Mouse (Mus musculus) MEL-GATA-1-ER (cell line): ENCODE measurements around the gene Aldh3b2.
A peak's percentile ranks its signal among the peaks of the same experiment; 100 is the strongest.

ENCODE experiments used
- DNase-seq: peaks from one replicate; pipeline ENCODE4 v3.0.0-alpha.2; 2012; ENCODE audit warnings: low read depth; ENCODE audit errors: extremely low read depth

The Aldh3b2 gene

DNA sequence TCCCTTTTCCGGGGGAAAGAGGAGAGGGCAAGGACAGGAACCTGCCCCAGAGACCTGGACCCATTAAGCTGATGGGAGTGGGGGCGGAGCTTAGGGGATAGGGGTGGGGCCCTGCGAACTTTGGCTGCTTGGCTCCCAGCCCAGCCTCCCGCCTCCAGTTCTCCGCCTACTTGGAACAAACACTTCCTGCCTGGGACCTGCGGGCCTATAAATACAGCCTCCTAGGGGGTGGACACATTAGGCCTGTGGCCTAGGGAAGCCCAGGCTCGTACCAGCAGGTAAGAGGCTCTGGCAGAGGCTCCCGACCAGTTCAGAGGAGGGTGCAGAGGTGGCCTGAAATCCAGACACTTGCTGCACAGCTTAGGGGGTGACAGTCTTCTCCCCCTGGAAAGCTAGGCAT, 14.2 kb downstream of the Aldh3b2 start, which contains the start of gene Acy3:
Gene Acy3 (plus strand): TSS at position 237 of the 400 bp plus-strand sequence.
- DNase-seq, result peak; percentile 53

GRCm38 (mm10) chr19:3988066-3988465, 15.9 kb downstream of the Aldh3b2 start:
- no peak for DNase-seq

- DNase-seq, result no peak
Observed at GRCm38 (mm10) chr19:3988750-3989149, 16.6 kb downstream of the Aldh3b2 start.

- DNase-seq, result no peak
Observed at GRCm38 (mm10) chr19:3990804-3991203, 18.7 kb downstream of the Aldh3b2 start.

DNA sequence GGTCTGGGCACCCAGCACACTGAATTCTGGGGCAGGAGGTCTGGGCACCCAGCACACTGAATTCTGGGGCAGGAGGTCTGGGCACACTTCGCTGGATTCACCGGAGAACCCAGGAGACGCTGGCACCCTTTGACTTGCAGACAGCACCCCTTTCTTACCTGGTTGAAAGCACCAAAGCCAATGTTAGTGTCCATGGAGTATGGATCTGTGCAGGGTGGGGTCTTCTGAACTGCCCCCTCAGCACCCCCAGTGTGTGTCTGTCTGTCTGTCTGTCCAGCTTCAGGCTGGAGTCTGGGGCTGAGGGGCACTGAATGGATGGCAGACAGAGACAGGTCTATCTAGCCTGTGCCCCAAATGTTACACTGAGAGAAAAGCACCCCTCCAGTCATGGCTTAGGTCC, 19.4 kb downstream of the Aldh3b2 start:
- no peak for DNase-seq

DNA sequence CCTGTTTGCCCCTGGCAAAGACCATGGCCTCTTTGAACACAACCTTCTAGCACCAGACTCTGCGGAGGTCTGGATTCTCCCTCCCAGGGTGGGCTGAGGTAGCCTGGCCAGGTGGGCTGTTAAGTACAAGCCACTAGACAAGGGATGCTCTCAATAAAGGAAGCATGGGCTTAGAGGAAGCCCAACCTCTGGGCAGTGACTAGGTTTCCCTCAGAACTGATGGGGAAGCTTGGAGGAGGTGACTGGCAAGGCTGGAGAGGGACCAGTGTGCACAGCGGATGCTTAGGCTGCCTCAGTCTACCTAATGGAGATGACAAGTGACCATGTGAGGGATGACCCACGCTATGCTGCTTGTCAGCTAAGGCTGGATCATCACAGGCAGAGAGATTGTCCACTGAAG, 19.8 kb downstream of the Aldh3b2 start:
- DNase-seq, result no peak

DNA sequence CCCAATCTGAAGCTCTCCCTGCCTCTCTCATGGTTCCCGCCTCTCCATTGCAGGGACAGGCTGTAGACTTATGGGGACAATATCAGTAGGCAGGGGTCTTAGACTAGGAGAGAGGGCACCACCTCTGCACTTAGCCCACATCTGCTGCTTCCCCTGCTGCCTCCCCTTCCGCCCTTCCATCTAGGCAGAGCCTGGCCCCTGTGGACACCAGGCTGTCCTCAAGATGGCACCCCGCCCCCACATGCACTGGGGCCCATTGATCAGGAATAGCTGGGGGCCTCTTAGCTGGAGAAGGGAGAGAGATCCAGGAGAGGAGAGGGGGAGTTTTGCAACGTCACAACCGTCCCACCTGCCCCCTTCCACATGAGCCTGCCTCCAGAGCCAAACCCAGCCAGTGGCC, 20.3 kb downstream of the Aldh3b2 start, which contains the start of gene Tbx10:
Gene Tbx10 (plus strand): TSS at position 337 of the 400 bp plus-strand sequence.
- DNase-seq, result no peak

DNA sequence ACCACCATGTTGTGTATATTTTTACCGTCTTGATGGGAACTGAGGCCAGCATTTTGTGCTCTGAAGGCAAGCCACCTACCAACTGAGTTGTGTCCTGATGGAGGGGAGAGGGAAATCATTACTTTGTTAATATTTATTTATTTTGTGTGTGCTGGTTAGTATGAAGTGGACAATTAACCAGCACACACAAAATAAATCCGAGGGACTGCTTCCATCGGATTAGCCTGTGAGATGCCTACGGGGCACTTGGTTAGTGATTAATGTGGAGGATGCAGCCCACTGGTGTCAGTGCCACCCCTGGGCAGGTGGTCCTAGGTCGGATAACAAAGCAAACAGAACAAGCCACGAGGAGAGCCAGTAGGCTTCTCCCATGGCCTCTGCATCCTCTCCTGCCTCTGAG, 22.8 kb downstream of the Aldh3b2 start:
- DNase-seq, result no peak

DNA sequence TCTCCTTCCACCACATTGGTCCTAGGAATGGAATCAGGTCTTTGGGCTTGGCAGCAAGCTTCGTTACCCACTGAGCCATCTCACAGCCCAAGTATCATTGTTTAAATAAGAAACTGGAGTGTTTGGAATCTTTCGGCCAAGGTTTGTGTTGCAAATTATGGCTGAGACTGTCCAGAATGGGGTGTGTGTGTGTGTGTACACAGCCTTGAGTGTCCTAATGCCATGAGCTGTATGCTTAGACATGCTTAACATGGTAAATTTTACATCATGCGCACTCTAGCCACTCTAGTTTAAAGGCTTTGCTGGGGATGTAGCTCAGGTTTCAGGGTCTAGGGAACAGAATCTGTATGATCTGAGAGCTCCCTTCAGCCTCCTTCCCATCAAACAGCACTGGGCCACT, 23.4 kb downstream of the Aldh3b2 start:
- DNase-seq, result no peak

DNA sequence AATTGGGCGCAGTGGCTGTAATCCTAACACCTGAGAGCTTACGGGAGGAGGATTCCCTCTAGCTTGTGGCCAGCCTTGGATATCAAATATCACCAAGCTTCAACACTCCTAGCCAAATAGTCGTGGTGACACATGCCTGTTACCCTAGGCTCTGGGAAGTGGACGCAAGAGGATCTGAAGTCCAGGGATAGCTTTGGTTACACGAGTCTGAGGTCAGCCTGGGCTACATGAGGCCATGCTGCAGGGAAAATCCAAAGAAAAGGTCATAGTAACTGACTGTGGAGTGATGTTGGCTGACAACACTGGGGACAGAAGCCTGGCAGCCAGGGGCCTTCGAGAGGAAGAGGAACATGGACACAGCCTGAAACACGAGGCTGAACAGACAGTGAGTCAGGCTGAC, 24.0 kb downstream of the Aldh3b2 start:
- DNase-seq, result no peak

GRCm38 (mm10) chr19:3996747-3997146, 24.6 kb downstream of the Aldh3b2 start:
- DNase-seq, result no peak

GRCm38 (mm10) chr19:3997231-3997630, 25.1 kb downstream of the Aldh3b2 start:
- no peak for DNase-seq

DNA sequence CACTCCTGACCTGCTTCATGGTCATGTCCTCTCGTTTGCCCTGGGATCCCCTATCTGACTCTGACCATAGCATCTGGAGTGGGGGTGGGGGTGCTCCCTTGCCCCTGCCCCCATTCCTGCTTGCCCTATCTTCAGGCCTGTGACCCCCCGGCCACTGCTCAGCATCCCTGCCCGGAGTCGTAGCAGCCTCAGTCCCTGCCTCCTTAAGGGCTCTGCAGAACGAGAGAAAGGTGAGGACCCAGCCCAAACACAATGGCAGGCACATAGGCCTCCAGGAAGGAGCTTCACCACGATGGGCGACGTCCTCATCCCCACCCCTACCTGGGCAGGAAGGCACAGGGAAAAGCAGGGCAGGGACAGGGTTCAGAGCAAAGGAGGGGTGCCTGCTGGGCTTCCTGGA, 26.2 kb downstream of the Aldh3b2 start:
- DNase-seq, result no peak

- DNase-seq, result peak; percentile 44
Observed at GRCm38 (mm10) chr19:3999121-3999730, 27.1 kb downstream of the Aldh3b2 start.

GRCm38 (mm10) chr19:4000119-4000900, 28.2 kb downstream of the Aldh3b2 start, which contains the start of the genes Nudt8 and Gm49405:
Nudt8 (plus strand) TSS chr19:4000580.
Gm49405 (plus strand) TSS chr19:4000626.
- peak; percentile 97 for DNase-seq

- peak; percentile 24 for DNase-seq
Observed at GRCm38 (mm10) chr19:4000949-4001525, 28.9 kb downstream of the Aldh3b2 start.

- DNase-seq, result no peak
Observed at GRCm38 (mm10) chr19:4001752-4002151, 29.6 kb downstream of the Aldh3b2 start.

DNA sequence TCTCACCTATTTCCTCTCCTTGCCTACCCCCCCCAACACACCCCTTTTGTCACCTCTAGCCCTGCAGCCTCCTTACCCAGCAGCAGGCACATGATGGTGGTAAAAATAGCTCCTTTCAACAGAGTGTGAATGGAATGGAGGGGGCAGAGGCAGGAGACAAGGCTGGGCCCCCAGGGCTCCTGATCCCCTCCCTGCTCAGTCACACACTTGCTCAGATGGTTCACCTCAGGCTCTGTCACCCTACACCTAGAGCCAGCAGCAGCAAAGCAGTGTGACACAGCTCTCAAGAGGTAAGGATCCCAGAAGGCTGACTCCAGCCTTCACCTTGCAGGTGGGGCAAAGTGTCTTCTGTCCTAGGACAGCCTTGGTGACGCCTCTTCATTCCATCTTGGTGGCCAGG, 31.0 kb downstream of the Aldh3b2 start, which contains the start of gene Doc2g:
Gene Doc2g (plus strand): TSS at position 202 of the 400 bp plus-strand sequence.
- no peak for DNase-seq

DNA sequence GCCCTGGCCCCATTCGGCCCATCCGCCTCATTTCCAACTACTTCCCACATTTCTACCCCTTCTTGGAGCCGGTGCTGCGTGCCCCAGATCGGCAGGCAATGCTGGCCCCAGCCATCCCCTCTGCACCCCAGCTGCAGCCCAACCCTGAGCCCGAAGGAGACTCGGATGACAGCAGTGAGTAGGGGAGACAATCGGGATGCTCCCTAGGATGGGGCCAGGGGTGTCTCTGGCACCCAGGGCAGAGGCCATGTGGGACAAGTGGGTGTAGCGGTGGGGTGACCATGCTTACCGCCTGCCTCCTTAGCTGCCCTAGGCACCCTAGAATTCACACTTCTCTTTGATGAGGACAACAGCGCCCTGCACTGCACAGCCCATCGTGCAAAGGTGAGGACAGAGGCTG, 31.5 kb downstream of the Aldh3b2 start:
- no peak for DNase-seq

DNA sequence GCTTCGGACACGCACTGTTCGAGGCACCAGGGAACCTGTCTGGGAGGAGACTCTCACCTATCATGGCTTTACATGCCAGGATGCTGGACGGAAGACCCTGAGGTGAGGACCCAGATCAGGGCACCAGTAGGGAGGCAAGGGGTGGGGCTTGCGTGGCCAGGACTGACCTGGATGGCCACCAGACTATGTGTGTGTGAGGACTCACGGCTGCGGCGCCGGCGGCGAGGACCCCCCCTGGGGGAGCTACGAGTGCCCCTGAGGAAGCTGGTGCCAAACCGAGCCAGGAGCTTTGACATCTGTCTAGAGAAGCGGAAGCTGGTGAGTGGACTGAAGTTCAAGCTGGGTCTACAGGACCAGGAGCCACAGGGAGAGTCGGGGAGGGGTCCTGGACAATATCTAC, 32.2 kb downstream of the Aldh3b2 start:
- no peak for DNase-seq

DNA sequence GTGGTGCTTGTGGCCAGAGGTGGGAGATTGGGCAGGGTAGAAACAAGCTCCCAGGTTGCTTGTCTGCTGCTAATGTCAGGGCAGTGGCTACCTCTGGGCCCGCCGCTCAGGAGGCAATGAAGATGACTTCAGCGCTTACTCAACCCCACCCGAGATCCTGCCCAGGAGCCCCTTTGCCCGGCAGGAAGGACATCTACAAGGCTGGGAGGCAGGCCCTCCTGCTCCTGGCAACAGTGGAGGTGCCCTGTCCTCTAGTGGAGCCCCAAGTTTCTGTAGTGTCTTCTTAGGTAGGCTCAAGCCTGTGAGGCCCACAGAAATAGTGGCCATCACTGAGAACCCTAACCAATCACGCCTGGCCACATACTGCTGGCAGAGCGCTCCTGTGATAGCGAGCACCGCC, 33.0 kb downstream of the Aldh3b2 start:
- DNase-seq, result no peak

- DNase-seq, result no peak
Observed at GRCm38 (mm10) chr19:4005971-4006370, 33.8 kb downstream of the Aldh3b2 start.
